In genomic region chr19:5428083-5428482, GRCm38 (mm10) we compare ENCODE assay signal across 9 mouse cellular contexts. TPM values are rescaled to one million over a fixed set of nuclear protein-coding genes. Genes with fewer than 3 reads are reported as not detected.
DNase-seq lines count a peak whose midpoint lies in the region; ATAC-seq and TF ChIP-seq lines count a peak whose summit lies in the region.
"Had no signal": no experiment of that assay in that cellular context is flagged by ENCODE, and none has a peak within 500 bp of the region (broad histone marks: within the 10 kb centered on the region; RNA-seq: fewer than 3 reads in every experiment).

No protein-coding gene starts in this region.

- H3K79me2 ChIP-seq in myocyte (ENCODE audit: control insufficient read depth, insufficient read depth), result peaks cover 31% of the 10 kb centered on the region

- H3K4me2 ChIP-seq in embryonic facial prominence, embryonic 11.5 days (ENCODE audit: low read depth, low read length), result no peak overlapping the region
- no peak overlapping the region for H3K4me2 ChIP-seq in lung, embryonic 14.5 days
- peak overlapping the region; percentile 7 for H3K4me2 ChIP-seq in myocyte (ENCODE audit: low read depth)
- H3K4me2 ChIP-seq: neural tube, embryonic 12.5 days had no signal

- H3K4me1 ChIP-seq in embryonic facial prominence, embryonic 11.5 days (ENCODE audit: control insufficient read depth, insufficient read depth, low read length), result peaks cover 12% of the 10 kb centered on the region
- peaks cover 41% of the 10 kb centered on the region for H3K4me1 ChIP-seq in embryonic facial prominence, embryonic 10.5 days
- peaks cover 15% of the 10 kb centered on the region; the same call in 1 of the 2 replicates for H3K4me1 ChIP-seq in lung, embryonic 14.5 days (ENCODE audit: insufficient read depth)

- peak; percentile 61 for TF ChIP-seq CTCF in lung, embryonic 14.5 days (IDR thresholded peaks at IDR 0.05; ENCODE audit: low read depth)

- no peak overlapping the region for H3K4me3 ChIP-seq in embryonic facial prominence, embryonic 11.5 days (ENCODE audit: low read depth, low read length)
- no peak overlapping the region for H3K4me3 ChIP-seq in embryonic facial prominence, embryonic 10.5 days
- no peak overlapping the region for H3K4me3 ChIP-seq in lung, embryonic 14.5 days (ENCODE audit: low read depth, low read length)
- H3K4me3 ChIP-seq in myocyte, result no peak overlapping the region
- H3K4me3 ChIP-seq: neural tube, embryonic 12.5 days had no signal

- no peak for TF ChIP-seq POLR2A in myocyte (IDR thresholded peaks at IDR 0.05; ENCODE audit: insufficient read length, low read depth)

- no peak overlapping the region for H3K27ac ChIP-seq in embryonic facial prominence, embryonic 11.5 days (replicated peaks; ENCODE audit: low read depth, low read length)
- H3K27ac ChIP-seq in embryonic facial prominence, embryonic 10.5 days (replicated peaks), result no peak overlapping the region
- no peak overlapping the region for H3K27ac ChIP-seq in lung, embryonic 14.5 days (ENCODE audit: low read depth)
- H3K27ac ChIP-seq: neural tube, embryonic 12.5 days had no signal

- no peak overlapping the region for H3K9ac ChIP-seq in embryonic facial prominence, embryonic 11.5 days (replicated peaks; ENCODE audit: low read length)
- no peak overlapping the region for H3K9ac ChIP-seq in lung, embryonic 14.5 days
- H3K9ac ChIP-seq: neural tube, embryonic 12.5 days had no signal

- peaks cover 4% of the 10 kb centered on the region for H3K36me3 ChIP-seq in embryonic facial prominence, embryonic 11.5 days (replicated peaks; ENCODE audit: control insufficient read depth, insufficient read depth, low read depth, low read length)
- H3K36me3 ChIP-seq in embryonic facial prominence, embryonic 10.5 days (replicated peaks), result peaks cover 37% of the 10 kb centered on the region
- peaks cover 22% of the 10 kb centered on the region for H3K36me3 ChIP-seq in lung, embryonic 14.5 days (ENCODE audit: insufficient read depth)
- H3K36me3 ChIP-seq in myocyte (ENCODE audit: control insufficient read depth, insufficient read depth), result peaks cover 8% of the 10 kb centered on the region

- no peaks in the 10 kb centered on the region for H3K27me3 ChIP-seq in embryonic facial prominence, embryonic 11.5 days (ENCODE audit: control insufficient read depth, insufficient read depth, low read length)
- no peaks in the 10 kb centered on the region for H3K27me3 ChIP-seq in embryonic facial prominence, embryonic 10.5 days (replicated peaks; ENCODE audit: low read depth, poor library complexity, severe bottlenecking)
- no peaks in the 10 kb centered on the region for H3K27me3 ChIP-seq in lung, embryonic 14.5 days (ENCODE audit: insufficient read depth, low read length)
- H3K27me3 ChIP-seq in myocyte (ENCODE audit: control insufficient read depth, insufficient read depth, insufficient read length), result no peaks in the 10 kb centered on the region
- H3K27me3 ChIP-seq: neural tube, embryonic 12.5 days had no signal

- 87% methylated on average over 2 of the region's 2 CpGs for WGBS in embryonic facial prominence, embryonic 11.5 days
- 90% methylated on average over 2 of the region's 2 CpGs for WGBS in embryonic facial prominence, embryonic 10.5 days
- 80% methylated on average over 2 of the region's 2 CpGs for whole genome bisulfite sequencing in lung, embryonic 14.5 days

- DNase-seq in embryonic facial prominence, embryonic 11.5 days (ENCODE audit: low spot score), result peak; percentile 70
- no peak for DNase-seq in embryonic facial prominence, embryonic 10.5 days (ENCODE audit: low spot score)
- DNase-seq in lung, embryonic 14.5 days, result peak; percentile 75
- no peak for DNase-seq in lung, adult 18-20 months
- peak; percentile 40 for DNase-seq in ZHBTc4 (ENCODE audit: low read depth, low spot score)
- no peak for DNase-seq in urinary bladder, postnatal 14 days (ENCODE audit: low spot score)

- H3ac ChIP-seq in myocyte (ENCODE audit: control insufficient read depth, insufficient read length), result no peak overlapping the region

- ATAC-seq in embryonic facial prominence, embryonic 11.5 days (replicated peaks; ENCODE audit: insufficient number of reproducible peaks, low FRiP score, low TSS enrichment, low read depth), result no peak
- ATAC-seq in lung, embryonic 14.5 days (ENCODE audit: insufficient read depth), result no peak
- no peak for ATAC-seq in megakaryocyte-erythroid progenitor cell, adult 5-6 weeks (replicated peaks; ENCODE audit: low FRiP score, low TSS enrichment, poor library complexity, severe bottlenecking)

- H3K9me3 ChIP-seq in embryonic facial prominence, embryonic 11.5 days (replicated peaks; ENCODE audit: control insufficient read depth, low read length), result no peaks in the 10 kb centered on the region
- no peaks in the 10 kb centered on the region for H3K9me3 ChIP-seq in embryonic facial prominence, embryonic 10.5 days
- no peaks in the 10 kb centered on the region for H3K9me3 ChIP-seq in lung, embryonic 14.5 days (ENCODE audit: low read depth, low read length)
- H3K9me3 ChIP-seq: neural tube, embryonic 12.5 days had no signal

TF ChIP-seq in myocyte, 11 proteins besides CTCF, POLR2A, EP300 and RAD21:
- TF ChIP-seq MYOD1 (IDR thresholded peaks at IDR 0.05; ENCODE audit: control insufficient read depth in 1 of 3, insufficient read length in 2 of 3, low read depth in 2 of 3), result no peak
- TF ChIP-seq USF1 (IDR thresholded peaks at IDR 0.05; ENCODE audit: low read depth), result no peak
- no peak for TF ChIP-seq MAX (IDR thresholded peaks at IDR 0.05; ENCODE audit: low read depth)
- no peak for TF ChIP-seq REST (IDR thresholded peaks at IDR 0.05; ENCODE audit: insufficient read depth, insufficient read length)
- TF ChIP-seq CEBPB (IDR thresholded peaks at IDR 0.05; ENCODE audit: insufficient read depth, poor library complexity, severe bottlenecking), result no peak

RNA-seq across cellular contexts. Expression of gene AI837181, which starts 3.1 kb away (rescaled TPM):
- polyA plus RNA-seq in embryonic facial prominence, embryonic 11.5 days (2014; fragmentation: Nextera tagmentation; extraction: Ambion mirVana), result 33.2 and 36.7 TPM in 2 replicates
- polyA plus RNA-seq in embryonic facial prominence, embryonic 10.5 days (2016; fragmentation: Nextera tagmentation; extraction: Ambion mirVana), result 49.5 and 55.0 TPM in 2 replicates
- polyA plus RNA-seq in lung, embryonic 14.5 days (2014; fragmentation: Nextera tagmentation; extraction: Ambion mirVana), result 40.8 and 42.7 TPM in 2 replicates
- 69.9 TPM for polyA plus RNA-seq in myocyte (2012; fragmentation: generic; extraction: Trizol)
- 33.1 and 34.7 TPM in 2 replicates for total RNA-seq in megakaryocyte-erythroid progenitor cell, adult 5-6 weeks (2014; fragmentation: Nextera tagmentation)
- total RNA-seq in megakaryocyte-erythroid progenitor cell, adult 5-6 weeks (2017), result 5.7 and 11.1 TPM in 2 replicates

RNA-seq across cellular contexts. Expression of gene Drap1, which starts 3.3 kb away (rescaled TPM):
- 204 and 213 TPM in 2 replicates for polyA plus RNA-seq in embryonic facial prominence, embryonic 11.5 days (2014; fragmentation: Nextera tagmentation; extraction: Ambion mirVana)
- 222 and 242 TPM in 2 replicates for polyA plus RNA-seq in embryonic facial prominence, embryonic 10.5 days (2016; fragmentation: Nextera tagmentation; extraction: Ambion mirVana)
- 204 and 217 TPM in 2 replicates for polyA plus RNA-seq in lung, embryonic 14.5 days (2014; fragmentation: Nextera tagmentation; extraction: Ambion mirVana)
- polyA plus RNA-seq in myocyte (2012; fragmentation: generic; extraction: Trizol), result 481 TPM
- total RNA-seq in megakaryocyte-erythroid progenitor cell, adult 5-6 weeks (2014; fragmentation: Nextera tagmentation), result 167 and 178 TPM in 2 replicates
- total RNA-seq in megakaryocyte-erythroid progenitor cell, adult 5-6 weeks (2017), result 102 and 143 TPM in 2 replicates

RNA-seq across cellular contexts. Expression of gene Fosl1, which starts 19.3 kb away (rescaled TPM):
- polyA plus RNA-seq in embryonic facial prominence, embryonic 11.5 days (2014; fragmentation: Nextera tagmentation; extraction: Ambion mirVana), result not detected in 2 replicates
- polyA plus RNA-seq in embryonic facial prominence, embryonic 10.5 days (2016; fragmentation: Nextera tagmentation; extraction: Ambion mirVana), result not detected in 2 replicates
- not detected in 2 replicates for polyA plus RNA-seq in lung, embryonic 14.5 days (2014; fragmentation: Nextera tagmentation; extraction: Ambion mirVana)
- 15.4 TPM for polyA plus RNA-seq in myocyte (2012; fragmentation: generic; extraction: Trizol)
- 0.66 and 1.1 TPM in 2 replicates for total RNA-seq in megakaryocyte-erythroid progenitor cell, adult 5-6 weeks (2014; fragmentation: Nextera tagmentation)
- 0.30 and 1.9 TPM in 2 replicates for total RNA-seq in megakaryocyte-erythroid progenitor cell, adult 5-6 weeks (2017)
- polyA plus RNA-seq: neural tube, embryonic 12.5 days had no signal

RNA-seq across cellular contexts. Expression of gene Tsga10ip, which starts 25.8 kb away (rescaled TPM):
- 0.15 and 0.36 TPM in 2 replicates for polyA plus RNA-seq in embryonic facial prominence, embryonic 11.5 days (2014; fragmentation: Nextera tagmentation; extraction: Ambion mirVana)
- polyA plus RNA-seq in embryonic facial prominence, embryonic 10.5 days (2016; fragmentation: Nextera tagmentation; extraction: Ambion mirVana), result 0.28 and 0.72 TPM in 2 replicates
- 0.64 TPM in 1 of 2 replicates, not detected in the other for polyA plus RNA-seq in lung, embryonic 14.5 days (2014; fragmentation: Nextera tagmentation; extraction: Ambion mirVana)
- polyA plus RNA-seq in myocyte (2012; fragmentation: generic; extraction: Trizol), result 0.37 TPM
- not detected in 2 replicates for total RNA-seq in megakaryocyte-erythroid progenitor cell, adult 5-6 weeks (2014; fragmentation: Nextera tagmentation)
- total RNA-seq in megakaryocyte-erythroid progenitor cell, adult 5-6 weeks (2017), result not detected in 2 replicates

RNA-seq across cellular contexts. Expression of gene Ccdc85b, which starts 29.6 kb away (rescaled TPM):
- polyA plus RNA-seq in embryonic facial prominence, embryonic 11.5 days (2014; fragmentation: Nextera tagmentation; extraction: Ambion mirVana), result 7.5 and 7.8 TPM in 2 replicates
- polyA plus RNA-seq in embryonic facial prominence, embryonic 10.5 days (2016; fragmentation: Nextera tagmentation; extraction: Ambion mirVana), result 6.2 and 7.4 TPM in 2 replicates
- polyA plus RNA-seq in lung, embryonic 14.5 days (2014; fragmentation: Nextera tagmentation; extraction: Ambion mirVana), result 9.0 and 10.0 TPM in 2 replicates
- 10.7 TPM for polyA plus RNA-seq in myocyte (2012; fragmentation: generic; extraction: Trizol)
- 2.6 and 2.9 TPM in 2 replicates for total RNA-seq in megakaryocyte-erythroid progenitor cell, adult 5-6 weeks (2014; fragmentation: Nextera tagmentation)
- total RNA-seq in megakaryocyte-erythroid progenitor cell, adult 5-6 weeks (2017), result 2.1 and 2.5 TPM in 2 replicates

Comparison
In these comparisons a context has a peak if more than half of its experiments do, and no peak if none do; other contexts are left out.
1. DNase-seq: peak in embryonic facial prominence, embryonic 11.5 days (single experiment), lung, embryonic 14.5 days (single experiment) and ZHBTc4 (single experiment); none in embryonic facial prominence, embryonic 10.5 days (single experiment), lung, adult 18-20 months (0 of 2) and urinary bladder, postnatal 14 days (single experiment).
2. RNA of gene Fosl1, which starts 19.3 kb away (polyA plus RNA-seq): 15.4 TPM in myocyte (single experiment); not detected in lung, embryonic 14.5 days, not detected in embryonic facial prominence, embryonic 11.5 days and not detected in embryonic facial prominence, embryonic 10.5 days; every median in the first group is over 10 times any median in the second.